Mouse (Mus musculus) Patski (cell line): ENCODE results near the gene Olfr593. TPM values are rescaled to one million over a fixed set of nuclear protein-coding genes. Genes with fewer than 3 reads are reported as not detected.
"Not testable (repeated sequence)": the region's sequence is repeated elsewhere in the genome, so short reads cannot be mapped to it uniquely, and the experiment has no call there.

Experiments
- ATAC-seq: fragments of 100-300 bp; one replicate; pipeline ENCODE4 v1.8.0; 2021
- CTCF ChIA-PET: fragments of 350-600 bp; sonication (Branson Sonifier 250); formaldehyde crosslinking; loops from one replicate; lab custom pipeline; 2022; ENCODE audit warnings: inconsistent platforms; lab: Charles Lee
- POLR2A ChIA-PET: fragments of 350-600 bp; sonication (Branson Sonifier 250); formaldehyde crosslinking; loops from one replicate; lab custom pipeline; 2022; ENCODE audit warnings: antibody characterized with exemption, inconsistent platforms; lab: Charles Lee
- DNase-seq: peaks from one replicate; pipeline ENCODE4 v3.0.0-alpha.2; 2011; ENCODE audit warnings: low read depth, low spot score
- H3K27me3 ChIP-seq: fragments of 371-371 bp; one replicate; pipeline ENCODE4 v1.5.1; 2021
- CTCF ChIP-seq: fragments of 100-300 bp; IDR thresholded peaks from one replicate; pipeline ENCODE4 v1.5.1; 2021
- in situ Hi-C: fragments of 300-500 bp; cut with MboI; formaldehyde crosslinking; loops from 3 replicates; pipeline ENCODE4 v1.11.1; 2018; ENCODE audit warnings: low pct_unique_long_range_greater_than_20kb, mixed read lengths
- polyA plus RNA-seq: library from polyadenylated mRNA; unstranded; gene quantifications from one replicate; pipeline ENCODE4 v1.2.3, GENCODE M21; 2021

The Olfr593 gene
- polyA plus RNA-seq = not detected

- POLR2A ChIA-PET = no interaction called here
- CTCF ChIA-PET = no interaction called here
- in situ Hi-C loops = no loop called here
- no peak for TF ChIP-seq CTCF
- no peaks in the 10 kb centered on the region for H3K27me3 ChIP-seq
- DNase-seq (no peak), ATAC-seq (no peak)
Measured at GRCm38 (mm10) chr7:103211562-103211961, at the start of gene Olfr593. Gene Olfr593 (plus strand): TSS chr7:103211862.

GRCm38 (mm10) chr7:103169697-103170096 lies 42.0 kb upstream of the Olfr593 start:
- ChIA-PET POLR2A (no interaction called here), CTCF (no interaction called here)
- no peak for TF ChIP-seq CTCF
- DNase-seq = no peak
- in situ Hi-C loops = no loop called here
- H3K27me3 ChIP-seq = no peaks in the 10 kb centered on the region
- ATAC-seq = no peak

GRCm38 (mm10) chr7:103178240-103178639 lies 33.4 kb upstream of the Olfr593 start, which contains the start of gene Olfr591:
Gene Olfr591 (minus strand): TSS chr7:103178340.
- TF ChIP-seq CTCF = no peak
- no peak for ATAC-seq
- ChIA-PET POLR2A (no interaction called here), CTCF (no interaction called here)
- in situ Hi-C loops = no loop called here
- no peaks in the 10 kb centered on the region for H3K27me3 ChIP-seq
- no peak for DNase-seq

- in situ Hi-C loops, DNase-seq, ATAC-seq, POLR2A ChIA-PET, CTCF ChIA-PET, H3K27me3 ChIP-seq: not testable (repeated sequence)
Measured at GRCm38 (mm10) chr7:103184503-103184902, 27.2 kb upstream of the Olfr593 start, which contains the start of gene Olfr592. Gene Olfr592 (plus strand): TSS chr7:103184803.

- POLR2A ChIA-PET, CTCF ChIA-PET, ATAC-seq, in situ Hi-C loops, DNase-seq, H3K27me3 ChIP-seq: not testable (repeated sequence)
Measured at GRCm38 (mm10) chr7:103212050-103212449, 388 bp downstream of the Olfr593 start.

- ChIA-PET POLR2A (no interaction called here), CTCF (no interaction called here)
- ATAC-seq (no peak), DNase-seq (no peak)
- H3K27me3 ChIP-seq = no peaks in the 10 kb centered on the region
- in situ Hi-C loops = no loop called here
- TF ChIP-seq CTCF = no peak
Measured at GRCm38 (mm10) chr7:103216696-103217095, 5.0 kb downstream of the Olfr593 start, which contains the start of gene Olfr594. Gene Olfr594 (plus strand): TSS chr7:103216996.

GRCm38 (mm10) chr7:103252405-103252804 lies 40.7 kb downstream of the Olfr593 start, which contains the start of gene Usp17ld:
Gene Usp17ld (minus strand): TSS chr7:103252505.
- H3K27me3 ChIP-seq, POLR2A ChIA-PET, ATAC-seq, DNase-seq, in situ Hi-C loops, CTCF ChIA-PET: not testable (repeated sequence)

Other genes with a start within 250 kb of the Olfr593 start
- gene Olfr576, start 249.2 kb upstream of the Olfr593 start, polyA plus RNA-seq = not detected
- not detected for gene Olfr577, start 235.9 kb upstream of the Olfr593 start, polyA plus RNA-seq
- gene Olfr578, start 222.5 kb upstream of the Olfr593 start, polyA plus RNA-seq = not detected
- not detected for gene Olfr582, start 173.8 kb upstream of the Olfr593 start, polyA plus RNA-seq
- not detected for gene Olfr583, start 160.6 kb upstream of the Olfr593 start, polyA plus RNA-seq
- gene Olfr584, start 130.0 kb upstream of the Olfr593 start, polyA plus RNA-seq = not detected
- gene Olfr585, start 114.1 kb upstream of the Olfr593 start, polyA plus RNA-seq = not detected
- gene Olfr586, start 86.2 kb upstream of the Olfr593 start, polyA plus RNA-seq = not detected
- not detected for gene Olfr588-ps1, start 71.0 kb upstream of the Olfr593 start, polyA plus RNA-seq
- gene Olfr589, start 55.5 kb upstream of the Olfr593 start, polyA plus RNA-seq = not detected
- gene Olfr591, start 33.5 kb upstream of the Olfr593 start, polyA plus RNA-seq = not detected
- gene Olfr592, start 27.1 kb upstream of the Olfr593 start, polyA plus RNA-seq = not detected
- not detected for gene Olfr594, start 5.1 kb downstream of the Olfr593 start, polyA plus RNA-seq
- gene Usp17ld, start 40.6 kb downstream of the Olfr593 start, polyA plus RNA-seq = not detected
- gene Olfr596, start 93.8 kb downstream of the Olfr593 start, polyA plus RNA-seq = not detected
- gene Olfr597, start 104.5 kb downstream of the Olfr593 start, polyA plus RNA-seq = not detected
- gene Olfr598, start 111.7 kb downstream of the Olfr593 start, polyA plus RNA-seq = not detected
- gene Olfr599, start 124.1 kb downstream of the Olfr593 start, polyA plus RNA-seq = not detected
- gene Olfr600, start 137.8 kb downstream of the Olfr593 start, polyA plus RNA-seq = not detected
- gene Olfr601, start 150.8 kb downstream of the Olfr593 start, polyA plus RNA-seq = not detected
- gene Olfr603, start 174.3 kb downstream of the Olfr593 start, polyA plus RNA-seq = not detected
- not detected for gene Usp17lc, start 203.2 kb downstream of the Olfr593 start, polyA plus RNA-seq
- gene Olfr605, start 233.6 kb downstream of the Olfr593 start, polyA plus RNA-seq = not detected
- not detected for gene Olfr606, start 237.2 kb downstream of the Olfr593 start, polyA plus RNA-seq